Mouse (Mus musculus) embryo, embryonic 9.5 days (tissue): ENCODE results near the gene Akip1.

Experiments used
- DNase-seq: peaks from one replicate; pipeline ENCODE4 v3.0.0-alpha.2; 2017; ENCODE audit errors: extremely low spot score

Gene Akip1

DNA sequence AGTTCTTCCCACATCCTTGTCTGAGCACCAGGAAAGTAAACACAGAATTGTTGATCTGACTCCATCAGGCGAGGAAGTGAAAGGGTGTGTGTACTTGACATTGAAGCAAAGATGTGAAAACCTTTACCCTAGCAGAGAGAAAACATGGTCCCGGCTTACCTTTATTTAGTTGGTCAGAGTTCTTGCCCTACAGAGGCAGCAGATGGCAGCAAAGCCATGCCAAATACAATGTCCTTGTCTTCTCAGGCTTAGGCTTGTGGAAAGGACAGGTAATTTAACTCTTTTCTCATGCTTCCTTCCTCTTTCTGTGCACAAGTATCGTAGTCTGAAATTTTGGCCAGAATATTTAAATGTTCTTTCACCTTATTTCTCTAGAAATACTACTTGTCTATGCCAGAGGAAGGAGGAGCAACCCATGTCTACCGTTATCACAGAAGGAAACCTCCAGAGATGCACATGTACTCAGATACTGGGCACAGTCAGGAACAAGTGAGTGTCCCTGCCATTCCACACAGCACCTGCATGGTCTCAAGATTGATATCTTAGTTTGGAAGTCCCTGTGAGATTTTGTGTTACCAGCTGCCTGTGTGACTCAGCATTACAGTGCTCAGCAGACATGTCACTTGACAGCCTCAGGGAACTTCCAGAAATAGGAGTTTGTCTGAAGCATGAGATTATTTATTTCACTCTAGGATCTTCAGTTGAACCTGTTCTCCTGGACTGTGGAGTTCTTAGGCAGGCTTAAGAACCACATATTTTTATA lies 3.7 kb downstream of the Akip1 start:
- DNase-seq, result peak; percentile 27

DNA sequence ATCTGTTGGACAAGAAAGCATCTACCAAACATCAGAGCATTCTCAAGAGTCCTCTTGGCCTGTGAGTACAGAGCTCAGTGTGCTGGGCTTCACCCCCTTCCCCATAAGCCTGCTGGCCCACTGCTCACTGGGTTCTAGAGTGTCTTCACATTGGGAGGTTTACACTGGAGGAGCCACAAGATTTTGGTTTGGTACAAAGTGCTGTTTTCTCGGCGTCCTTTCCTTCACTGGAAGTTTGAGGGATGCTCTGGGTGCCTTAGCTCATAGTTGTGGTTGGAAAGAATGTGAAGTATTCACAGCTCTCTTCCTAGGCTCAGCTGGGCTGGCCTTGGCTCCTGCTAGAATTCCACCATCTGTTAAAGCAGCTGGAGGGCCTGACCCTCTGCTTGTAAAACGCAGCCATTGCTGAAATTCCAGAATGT lies 5.5 kb downstream of the Akip1 start:
- no peak for DNase-seq

DNA sequence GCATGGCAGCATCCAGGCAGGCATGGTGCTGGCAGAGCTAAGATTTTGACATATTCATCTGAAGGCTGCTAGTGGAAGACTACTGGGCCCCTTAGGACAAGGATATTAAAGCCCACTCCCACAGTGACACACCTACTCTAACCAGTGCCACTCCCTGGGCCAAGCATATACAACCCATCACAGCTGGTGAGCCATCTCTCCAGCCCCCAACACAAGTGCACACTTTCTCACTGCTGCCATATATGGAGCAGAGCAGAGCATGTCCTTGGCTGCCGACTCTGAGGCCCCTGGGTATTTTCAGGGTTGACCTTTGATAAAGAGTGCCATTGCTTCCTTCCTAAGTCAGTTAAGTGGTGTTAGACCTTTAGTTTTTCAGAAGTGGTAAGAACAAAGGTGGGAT lies 6.6 kb downstream of the Akip1 start:
- DNase-seq, result no peak

DNA sequence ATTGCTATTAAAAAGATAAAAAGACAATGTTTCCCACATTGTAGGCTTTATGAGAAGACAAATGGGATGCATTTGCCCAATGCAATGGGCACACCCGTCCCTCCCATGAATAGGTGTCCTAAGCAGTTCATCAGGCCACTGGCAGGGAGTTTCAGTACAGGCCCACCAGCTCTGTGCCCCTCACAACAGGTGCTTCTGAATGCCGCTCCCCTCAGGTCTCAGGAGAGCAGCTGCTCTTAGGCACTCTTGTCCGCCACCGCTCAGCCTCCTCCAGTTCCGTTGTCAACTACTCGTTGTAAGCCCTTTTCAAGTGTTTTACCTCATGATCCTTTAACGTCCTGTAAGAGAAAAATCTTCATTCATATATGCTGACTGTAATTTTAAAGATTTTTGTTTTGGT lies 8.7 kb downstream of the Akip1 start:
- no peak for DNase-seq

DNA sequence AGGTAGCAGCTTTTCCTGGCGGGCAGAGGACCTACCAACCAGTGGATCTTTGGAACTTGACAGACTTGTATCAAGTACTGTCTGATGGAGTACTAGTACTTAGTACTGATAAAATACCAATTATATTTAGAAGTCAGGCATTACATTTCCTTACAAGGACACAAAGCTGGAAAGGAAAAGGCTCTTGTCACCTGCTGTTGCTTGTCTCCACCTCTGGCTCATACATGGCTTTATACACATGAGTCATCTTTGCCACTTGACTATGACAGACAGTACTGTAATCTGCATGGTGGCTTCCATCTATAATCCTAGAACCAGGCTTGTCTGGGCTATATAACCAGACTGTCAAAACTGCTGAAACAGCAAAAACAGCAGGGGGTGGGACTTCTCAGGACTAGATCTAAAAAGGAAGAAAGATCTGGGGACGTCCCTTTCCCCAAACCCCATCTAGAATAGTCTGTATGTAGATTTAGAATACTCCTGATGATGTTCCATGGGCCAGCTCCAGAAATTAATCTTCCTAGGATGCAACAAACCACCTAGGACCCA lies 10.0 kb downstream of the Akip1 start:
- DNase-seq, result no peak

DNA sequence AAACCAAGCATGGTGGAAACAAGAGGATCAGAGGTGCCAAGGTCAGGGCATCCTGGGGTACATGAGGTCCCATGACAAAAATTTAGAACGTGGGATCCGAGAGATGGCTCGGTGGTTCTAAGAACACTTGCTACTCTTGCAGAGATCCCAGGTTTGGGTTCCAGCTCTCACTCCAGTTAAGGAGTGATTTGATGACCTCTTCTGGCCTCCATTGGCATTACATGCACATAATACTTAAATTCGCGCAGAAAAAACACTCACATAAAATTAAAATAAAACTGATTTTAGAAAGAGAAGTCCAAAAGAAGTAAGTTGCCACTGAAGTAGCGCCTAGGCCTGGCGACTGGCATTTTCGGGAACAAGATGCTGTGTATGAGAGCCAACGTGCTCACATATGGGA lies 15.8 kb downstream of the Akip1 start:
- DNase-seq, result no peak

DNA sequence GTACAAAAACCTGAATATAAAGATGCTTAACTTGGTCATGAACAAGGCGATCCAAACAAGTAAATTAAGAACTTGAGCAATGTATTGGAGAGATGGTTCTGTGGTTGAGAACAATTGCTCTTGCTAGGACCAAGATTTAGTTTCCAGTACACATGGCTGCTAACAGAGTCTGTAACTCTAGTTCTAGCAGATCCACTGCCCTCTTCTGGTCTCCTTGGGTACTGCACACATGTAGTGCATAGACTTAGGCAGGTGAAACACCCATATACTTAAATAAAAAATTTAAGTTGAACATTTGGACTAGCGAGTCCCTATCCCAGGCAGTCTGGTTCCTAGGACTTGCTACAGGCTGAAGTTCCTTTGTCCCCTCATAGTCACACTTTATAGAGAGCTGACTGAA lies 19.1 kb downstream of the Akip1 start:
- DNase-seq, result no peak

DNA sequence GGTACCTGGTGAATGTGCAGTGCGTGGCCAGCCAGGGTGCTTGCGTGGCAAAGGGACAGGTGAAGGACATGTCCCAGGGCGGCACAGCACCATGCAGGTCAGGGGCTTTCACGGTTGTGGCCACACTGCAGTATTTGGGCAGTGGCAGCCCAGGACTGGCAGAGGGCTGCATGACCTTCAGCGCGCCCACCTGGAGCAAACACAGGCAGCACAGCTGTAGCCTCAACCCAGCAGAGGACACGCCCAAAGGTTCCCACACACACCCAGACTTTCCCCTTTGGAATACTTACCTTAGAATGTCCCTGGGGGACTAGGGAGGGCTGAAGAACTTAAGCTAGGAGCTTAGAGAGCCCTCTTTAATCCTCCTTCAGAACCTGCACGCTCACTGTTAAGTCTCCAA lies 19.6 kb downstream of the Akip1 start:
- DNase-seq, result no peak

DNA sequence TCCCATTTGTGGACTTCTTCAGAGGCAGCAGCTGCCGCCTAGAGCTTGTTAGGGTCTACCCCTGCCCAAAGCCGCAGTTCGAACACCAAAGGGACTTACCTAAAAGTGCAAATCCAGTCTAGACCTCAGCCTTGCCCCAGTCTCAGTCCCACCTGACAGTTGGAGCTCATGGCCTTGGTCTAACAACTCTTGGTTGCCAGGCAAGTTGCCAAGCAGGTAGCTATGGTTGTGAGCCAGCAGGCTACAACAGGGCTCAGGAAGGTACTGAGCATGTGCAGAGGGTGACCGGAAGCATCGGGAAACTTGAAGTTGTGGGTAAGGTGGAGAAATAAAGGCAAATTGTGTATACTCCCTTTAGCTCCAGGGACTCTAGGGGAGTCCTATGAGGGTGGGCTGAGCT lies 20.2 kb downstream of the Akip1 start, which contains the start of gene BC051019:
BC051019 (minus strand) TSS at position 154 of the 400 bp plus-strand sequence.
- DNase-seq, result no peak

DNA sequence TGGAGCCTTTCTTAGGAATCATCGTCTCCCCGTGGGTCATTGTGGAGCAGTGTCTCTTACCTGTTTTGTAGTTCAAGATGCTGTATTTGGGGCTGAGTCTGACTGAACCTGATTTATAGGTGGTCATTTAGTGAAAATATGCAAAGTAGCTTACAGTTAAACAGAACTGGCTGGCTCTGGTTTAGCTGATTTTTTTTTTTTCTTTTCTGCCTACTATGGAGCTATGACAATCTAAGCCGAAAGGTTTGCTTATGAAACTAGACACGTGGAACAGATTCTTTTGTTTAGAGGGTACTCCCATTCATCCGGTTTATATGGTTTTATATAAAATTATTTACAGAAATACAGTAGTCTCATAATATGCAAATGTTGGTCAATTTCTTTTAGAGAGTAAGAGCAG lies 28.1 kb downstream of the Akip1 start, which contains the start of gene Ascl3:
Ascl3 (minus strand) TSS at position 101 of the 400 bp plus-strand sequence.
- no peak for DNase-seq

DNA sequence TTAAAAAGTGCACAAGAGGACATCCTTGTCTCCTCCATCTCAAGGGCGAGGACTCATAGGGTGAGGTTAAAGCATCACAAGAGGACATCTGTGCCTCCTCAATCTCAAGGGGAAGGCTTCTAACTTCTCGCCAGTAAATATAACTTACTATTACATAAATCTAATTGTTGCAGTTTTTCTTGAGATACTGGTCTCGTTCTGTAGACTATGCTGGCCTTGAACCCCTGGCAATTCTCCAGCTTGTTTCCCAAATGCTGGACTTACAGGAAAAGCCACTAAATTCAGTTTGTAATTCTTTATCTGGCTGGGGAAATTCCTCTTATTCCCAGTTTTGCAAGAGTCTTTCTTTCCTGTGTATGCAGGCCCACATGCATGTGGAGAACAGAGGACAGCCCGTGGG lies 31.3 kb downstream of the Akip1 start:
- DNase-seq, result no peak

DNA sequence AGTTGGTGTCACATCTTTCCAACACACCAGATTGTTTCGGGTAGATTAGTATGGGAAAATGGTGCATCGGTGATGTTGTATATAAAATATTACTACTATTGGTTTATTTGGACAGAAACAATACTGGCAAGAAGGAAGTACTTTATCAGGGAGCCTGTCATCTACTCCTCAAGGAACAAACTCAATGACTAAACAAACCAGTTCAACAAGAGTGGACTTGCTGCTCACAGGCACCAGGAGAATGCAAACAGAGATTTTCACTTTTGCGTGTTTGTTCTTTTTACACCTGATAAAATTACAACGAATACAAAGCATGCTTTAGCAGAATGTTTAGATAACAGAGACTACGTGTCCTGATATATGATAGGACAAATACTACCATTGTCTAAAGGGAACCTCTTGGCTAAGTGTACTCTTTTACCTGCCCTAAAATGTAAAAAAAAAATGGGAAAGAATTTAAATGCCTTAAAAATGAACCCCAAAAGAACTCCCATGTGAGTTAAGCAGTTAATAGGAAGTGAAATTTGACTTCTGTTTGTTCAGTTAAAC lies 36.4 kb downstream of the Akip1 start:
- DNase-seq, result no peak

DNA sequence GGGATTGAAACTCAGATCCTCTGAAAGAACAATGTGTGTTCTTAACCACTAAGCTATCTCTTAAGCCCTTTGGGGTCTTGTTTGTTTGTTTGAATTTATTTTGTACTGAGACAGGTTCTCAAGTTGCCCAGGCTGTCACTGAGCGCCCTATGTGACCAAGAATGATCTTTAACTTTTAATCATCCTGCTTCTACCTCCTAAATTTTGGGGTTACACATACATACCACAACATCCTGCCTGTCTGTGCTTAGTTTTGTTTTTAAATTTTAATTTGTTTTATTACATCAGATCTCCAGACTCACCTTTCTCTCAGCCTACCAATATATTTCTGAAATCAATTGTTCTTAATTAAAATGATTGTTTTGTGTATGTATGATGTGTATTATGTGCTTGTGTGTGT lies 37.6 kb downstream of the Akip1 start:
- no peak for DNase-seq

DNA sequence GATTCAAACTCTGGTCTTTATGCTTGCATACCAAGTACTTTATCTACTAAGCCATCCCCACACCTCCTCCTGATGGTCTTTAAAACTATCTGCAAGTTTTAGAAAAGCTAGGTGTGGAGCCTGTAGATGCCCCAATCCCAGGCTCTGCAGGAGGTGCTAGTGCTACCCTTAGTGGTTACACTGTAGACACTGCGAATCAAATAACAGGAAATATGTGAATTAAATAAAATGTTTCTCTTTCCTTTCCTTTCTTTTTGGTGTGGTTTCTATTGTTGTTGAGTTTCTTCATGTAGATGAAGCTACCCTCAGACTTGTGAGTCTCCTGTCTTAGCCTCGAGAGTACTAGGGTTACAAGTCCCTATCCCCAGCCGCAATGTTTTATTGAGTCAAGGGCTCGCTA lies 38.2 kb downstream of the Akip1 start:
- no peak for DNase-seq

DNA sequence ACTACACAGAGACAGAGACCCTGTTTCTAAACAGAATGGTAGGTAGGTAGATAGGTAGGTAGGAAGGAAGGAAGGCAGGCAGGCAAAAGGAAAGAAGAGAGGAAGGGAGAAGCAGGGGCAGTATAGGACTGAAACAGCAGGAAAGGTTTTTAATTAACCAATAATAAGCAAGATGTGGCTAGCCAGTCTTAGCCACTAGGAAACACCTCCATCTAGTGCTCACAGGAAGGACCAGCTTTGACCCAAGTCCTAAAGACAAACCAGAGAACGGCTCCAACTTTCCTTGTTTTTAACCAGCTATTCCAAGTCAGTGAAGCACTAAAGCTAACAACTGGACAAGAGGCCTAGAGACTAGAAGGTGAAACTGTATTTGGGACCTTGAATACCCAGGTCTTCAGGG lies 44.3 kb downstream of the Akip1 start:
- DNase-seq, result no peak

DNA sequence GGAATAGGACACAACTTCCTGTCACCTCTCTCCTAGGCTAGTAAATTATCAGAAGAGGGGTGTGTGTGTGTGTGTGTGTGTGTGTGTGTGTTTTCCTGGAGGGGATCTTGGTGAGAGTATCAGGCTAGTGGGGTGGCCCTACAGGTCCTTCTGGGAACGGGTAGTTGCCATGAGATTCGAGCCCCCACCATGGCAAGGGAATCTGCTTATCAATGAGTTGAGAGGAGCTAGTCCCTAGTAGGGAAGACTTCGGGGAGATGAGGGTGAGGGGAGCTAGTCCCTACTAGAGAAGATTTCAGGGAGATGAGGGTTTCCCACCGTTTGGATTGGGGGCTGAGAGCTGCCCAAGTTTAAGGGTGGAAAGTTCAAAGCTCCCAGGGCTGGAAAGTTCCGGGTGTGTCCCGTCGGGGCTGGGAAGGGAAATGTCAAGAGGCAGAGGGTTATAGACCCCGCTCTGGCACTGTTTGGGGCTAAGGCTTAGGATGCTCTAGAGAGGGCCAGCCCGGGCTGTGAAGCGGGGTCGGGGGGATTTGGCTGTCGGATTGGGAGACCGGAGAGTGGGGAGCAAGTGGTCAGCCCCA lies 48.0 kb downstream of the Akip1 start:
- DNase-seq, result no peak

DNA sequence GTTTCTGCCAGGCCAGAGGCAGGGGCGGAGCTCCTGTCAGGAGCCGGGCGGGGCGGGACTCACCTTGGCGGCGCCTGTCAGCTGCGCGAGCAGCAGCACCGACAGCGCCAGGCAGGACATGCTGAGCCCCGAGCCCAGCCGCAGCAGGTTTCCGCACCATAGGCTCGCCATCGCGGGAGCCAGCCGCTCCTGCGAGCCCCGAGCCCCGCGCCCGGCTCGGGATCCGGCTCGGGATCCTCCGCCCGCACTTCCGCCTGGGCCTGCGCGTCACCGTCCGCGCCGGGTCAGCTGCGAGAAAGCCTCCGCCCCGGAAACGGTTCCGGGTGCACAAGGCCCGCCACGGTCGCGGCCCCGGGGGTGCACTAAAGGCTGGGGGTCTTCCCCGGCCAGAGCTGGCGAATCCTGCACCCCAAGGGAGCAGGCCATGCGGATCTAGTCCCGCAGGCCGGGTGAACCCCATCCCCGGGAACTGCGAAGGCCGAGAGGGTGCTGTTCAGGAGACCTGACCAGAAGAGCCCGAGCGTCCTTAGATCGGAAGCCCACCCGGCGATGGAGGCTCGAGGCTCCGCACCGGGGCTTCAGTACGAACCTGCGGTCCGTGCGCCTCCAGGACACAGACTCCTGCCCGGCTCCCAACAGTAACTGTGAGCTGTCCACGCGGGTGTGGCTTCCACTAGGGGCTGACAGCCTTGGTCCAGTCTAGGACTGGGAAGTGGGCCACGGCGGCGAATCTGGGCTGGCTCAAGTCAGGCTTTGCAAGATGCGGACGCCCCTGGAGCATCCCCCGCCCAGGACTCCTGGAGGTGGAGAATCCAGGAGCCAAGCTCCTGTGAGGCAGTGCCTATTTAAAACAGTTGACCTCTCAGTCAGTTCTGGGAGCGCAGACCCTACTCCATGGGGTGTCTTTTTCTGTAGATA lies 48.8 kb downstream of the Akip1 start, which contains the start of gene Tmem9b:
Tmem9b (minus strand) TSS at position 868 of the 918 bp plus-strand sequence.
- DNase-seq, result peak; percentile 86

DNA sequence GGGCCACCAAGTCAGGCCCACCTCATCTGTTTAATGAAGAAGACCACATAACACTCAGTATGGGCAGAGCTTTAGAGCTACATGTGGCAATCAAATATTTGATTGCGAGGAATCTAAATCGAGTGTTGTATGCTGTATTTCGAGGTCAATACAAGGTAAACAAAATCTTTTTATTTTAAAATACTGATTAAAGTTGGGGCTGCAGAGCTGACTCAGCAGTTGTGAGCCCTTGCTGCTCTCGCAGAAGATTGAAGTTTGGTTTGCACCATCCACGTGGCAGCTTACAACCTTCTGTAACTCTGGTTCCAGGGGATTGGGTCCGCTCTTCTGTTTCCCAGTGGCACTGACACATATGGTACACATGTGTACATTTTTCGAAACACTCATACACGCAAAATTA lies 50.5 kb downstream of the Akip1 start:
- no peak for DNase-seq

DNA sequence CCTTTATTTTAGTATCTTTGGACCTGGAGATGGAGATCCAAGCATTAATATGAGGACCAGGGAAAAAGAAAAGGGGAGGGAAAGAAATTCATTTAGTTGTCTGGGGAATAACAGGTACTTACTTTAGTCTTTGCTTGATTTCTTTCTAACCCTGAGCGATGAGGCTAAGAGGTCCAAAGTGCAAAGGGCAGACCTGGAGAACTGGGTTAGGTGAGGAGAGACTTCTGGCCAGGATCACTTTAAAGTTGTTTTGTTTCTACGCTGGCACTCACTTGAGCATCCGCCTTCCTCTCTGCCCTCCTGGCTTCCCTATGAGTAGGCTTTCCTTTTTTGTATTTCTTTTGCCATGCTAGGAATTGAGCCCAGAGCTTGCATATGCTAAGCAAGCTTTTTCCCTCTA lies 52.8 kb downstream of the Akip1 start:
- no peak for DNase-seq
